Mouse (Mus musculus) small intestine, adult 2 months (tissue): ENCODE measurements around the gene Rad9b.

Source experiments
- CTCF ChIP-seq: fragments of 200-500 bp; IDR thresholded peaks from 2 replicates; pipeline ENCODE4 v1.5.1; 2012; ENCODE audit warnings: low read depth, mild to moderate bottlenecking, control low read depth, inconsistent platforms, low read length, moderate library complexity, mixed read lengths; ENCODE audit not compliant: insufficient replicate concordance, insufficient read length; ENCODE audit errors: extremely low read depth
- POLR2A ChIP-seq: fragments of 200-500 bp; IDR thresholded peaks from 2 replicates; pipeline ENCODE4 v1.6.1; 2012; ENCODE audit warnings: low read depth, mild to moderate bottlenecking, control low read depth, inconsistent platforms, low read length, moderate library complexity

DNA sequence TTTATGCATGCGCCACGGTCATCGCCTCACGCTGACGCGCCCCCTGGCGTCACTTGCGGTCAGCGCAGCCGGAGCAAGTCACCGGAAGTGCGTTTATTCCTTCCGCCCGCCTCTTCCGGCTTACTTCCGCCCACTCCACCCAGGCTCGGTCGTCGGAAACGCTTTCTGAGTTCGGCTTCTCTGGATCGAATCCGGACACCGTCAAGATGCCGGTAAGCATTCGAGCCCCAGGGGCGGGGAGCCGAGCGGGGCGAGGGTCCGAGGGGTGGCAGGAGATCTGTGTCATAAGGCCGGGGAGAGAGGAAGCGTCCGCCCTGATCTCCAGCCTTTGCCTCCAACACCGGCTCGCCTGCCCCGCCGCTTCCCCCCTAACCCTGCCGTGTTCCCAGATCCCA is 37.8 kb upstream of the Rad9b start, which contains the start of gene Arpc3:
- TF ChIP-seq CTCF, result peak; percentile 92
- peak; percentile 80; the same call in 1 of the 2 replicates for TF ChIP-seq POLR2A
